ENCODE assay signal across 15 mouse cellular contexts in genomic region chr7:80604908-80605556, GRCm38 (mm10).
DNase-seq lines count a peak whose midpoint lies in the region; ATAC-seq and TF ChIP-seq lines count a peak whose summit lies in the region.
"Had no signal": no experiment of that assay in that cellular context is flagged by ENCODE, and none has a peak within 500 bp of the region (broad histone marks: within the 10 kb centered on the region; RNA-seq: fewer than 3 reads in every experiment).

No protein-coding gene starts in this region.

- H3K4me2 ChIP-seq in kidney, embryonic 16.5 days (replicated peaks; ENCODE audit: low read depth, low read length), result no peak overlapping the region
- H3K4me2 ChIP-seq: embryonic facial prominence, embryonic 13.5 days; heart, embryonic 15.5 days; hindbrain, embryonic 12.5 days had no signal

- WGBS in kidney, embryonic 16.5 days, result 43% methylated on average over 11 of the region's 11 CpGs

- H3K4me3 ChIP-seq in gastrocnemius, adult 2 months, result no peak overlapping the region
- H3K4me3 ChIP-seq in kidney, embryonic 16.5 days (ENCODE audit: low read length), result no peak overlapping the region
- H3K4me3 ChIP-seq: embryonic facial prominence, embryonic 13.5 days; heart, embryonic 15.5 days; hindbrain, embryonic 12.5 days had no signal

- peaks cover 14% of the 10 kb centered on the region for H3K36me3 ChIP-seq in kidney, embryonic 16.5 days (ENCODE audit: insufficient read depth, low read length)

- H3K4me1 ChIP-seq in kidney, embryonic 16.5 days (ENCODE audit: insufficient read depth, low read length), result no peaks in the 10 kb centered on the region

- no peak overlapping the region for H3K9ac ChIP-seq in kidney, embryonic 16.5 days (replicated peaks; ENCODE audit: low read length)
- H3K9ac ChIP-seq: embryonic facial prominence, embryonic 13.5 days; heart, embryonic 15.5 days; hindbrain, embryonic 12.5 days had no signal

- no peak for TF ChIP-seq CTCF in gastrocnemius, adult 2 months (IDR thresholded peaks at IDR 0.05)

- peak overlapping the region; percentile 70 for H3K27ac ChIP-seq in gastrocnemius, adult 2 months
- H3K27ac ChIP-seq in kidney, embryonic 16.5 days (ENCODE audit: low read length), result no peak overlapping the region
- H3K27ac ChIP-seq: embryonic facial prominence, embryonic 13.5 days; heart, embryonic 15.5 days; hindbrain, embryonic 12.5 days had no signal

- peak; percentile 54 for DNase-seq in gastrocnemius, adult 2 months
- no peak for DNase-seq in gastrocnemius, adult 18-20 months (ENCODE audit: low spot score)
- peak; percentile 30 to 49 for DNase-seq in kidney, postnatal 4 days
- peak; percentile 19 for DNase-seq in retina, postnatal 1 day
- DNase-seq in retina, embryonic 14.5 days (ENCODE audit: low spot score), result no peak
- DNase-seq in right cerebral cortex, postnatal 4 days, result no peak
- DNase-seq: adrenal gland, postnatal 25 days; cerebellum, adult 9-11 months; lung, postnatal 14 days had no signal

- no peak for ATAC-seq in kidney, embryonic 16.5 days (ENCODE audit: low FRiP score, low TSS enrichment)
- ATAC-seq: intestine, postnatal 0 days had no signal

- H3K9me3 ChIP-seq in kidney, embryonic 16.5 days (ENCODE audit: low read length), result no peaks in the 10 kb centered on the region
- H3K9me3 ChIP-seq: embryonic facial prominence, embryonic 13.5 days; G1E; heart, embryonic 15.5 days; hindbrain, embryonic 12.5 days had no signal

- no peaks in the 10 kb centered on the region for H3K27me3 ChIP-seq in kidney, embryonic 16.5 days (ENCODE audit: insufficient read depth, low read length)
- H3K27me3 ChIP-seq: embryonic facial prominence, embryonic 13.5 days; heart, embryonic 15.5 days; hindbrain, embryonic 12.5 days had no signal

- intact Hi-C loops in gastrocnemius, adult 2 months (cut with DNase I), result no loop called here

Comparison
In these comparisons a context has a peak if more than half of its experiments do, and no peak if none do; other contexts are left out.
1. DNase-seq: peak in gastrocnemius, adult 2 months (single experiment), kidney, postnatal 4 days (2 of 2) and retina, postnatal 1 day (single experiment); none in gastrocnemius, adult 18-20 months (single experiment), retina, embryonic 14.5 days (single experiment) and right cerebral cortex, postnatal 4 days (single experiment).